Mouse (Mus musculus) testis, adult 2 months (tissue): ENCODE data around the gene Itch. TPM values are rescaled to one million over a fixed set of nuclear protein-coding genes. Genes with fewer than 3 reads are reported as not detected.

Experiments used
- H3K27ac ChIP-seq: fragments of 200-500 bp; 2 replicates; pipeline ENCODE4 v1.5.1; 2012; ENCODE audit warnings: low read depth, low read length; ENCODE audit not compliant: control insufficient read depth, insufficient read depth
- H3K27me3 ChIP-seq: fragments of 200-500 bp; 2 replicates; pipeline ENCODE4 v1.6.1; 2012; ENCODE audit warnings: mild to moderate bottlenecking, low read length, moderate library complexity; ENCODE audit not compliant: control insufficient read depth, insufficient read depth
- H3K36me3 ChIP-seq: fragments of 200-500 bp; 2 replicates; pipeline ENCODE4 v1.6.1; 2012; ENCODE audit warnings: mild to moderate bottlenecking, low read length; ENCODE audit not compliant: control insufficient read depth, insufficient read depth
- H3K4me1 ChIP-seq: fragments of 200-500 bp; 2 replicates; pipeline ENCODE4 v1.6.1; 2012; ENCODE audit warnings: low read length; ENCODE audit not compliant: control insufficient read depth, insufficient read depth
- H3K4me3 ChIP-seq: fragments of 200-500 bp; 2 replicates; pipeline ENCODE4 v1.5.1; 2012; ENCODE audit warnings: low read depth, mild to moderate bottlenecking, low read length, moderate library complexity, mixed read lengths; ENCODE audit not compliant: control insufficient read depth
- CTCF ChIP-seq: fragments of 200-500 bp; IDR thresholded peaks from 2 replicates; pipeline ENCODE4 v1.5.1; 2012; ENCODE audit warnings: low read depth, mild to moderate bottlenecking, inconsistent platforms, low read length, moderate library complexity; ENCODE audit not compliant: control insufficient read depth, insufficient read depth, insufficient replicate concordance
- POLR2A ChIP-seq: fragments of 200-500 bp; IDR thresholded peaks from 2 replicates; pipeline ENCODE4 v1.6.1; 2012; ENCODE audit warnings: low read depth, mild to moderate bottlenecking, inconsistent platforms, low read length, moderate library complexity; ENCODE audit not compliant: control insufficient read depth
- polyA plus RNA-seq: library from polyadenylated mRNA; depleted of rRNA; stranded (reverse); fragments of >200 nt; gene quantifications from 2 replicates; pipeline ENCODE4 v1.2.3, GENCODE M21; 2012

The Itch gene
- polyA plus RNA-seq, 1 experiment, result 8.1 TPM

DNA sequence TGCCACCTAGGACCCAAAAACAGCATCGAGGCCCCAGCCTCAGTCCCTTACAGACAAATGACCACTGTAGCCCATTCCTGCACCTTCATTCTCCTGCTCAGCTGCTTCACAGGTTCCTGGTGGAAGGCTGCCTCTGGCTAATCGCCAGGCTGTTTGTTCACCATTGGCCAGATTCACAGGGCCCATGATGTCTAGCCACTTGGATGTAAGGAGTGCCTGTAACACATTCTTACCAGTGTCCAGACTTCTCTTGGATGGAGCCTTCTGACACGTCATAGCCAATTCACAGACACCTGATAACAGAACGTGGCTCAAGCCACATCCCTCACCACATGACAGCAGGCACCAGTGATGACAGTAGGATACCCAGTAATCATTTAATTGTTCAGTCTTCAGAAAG lies 112.9 kb downstream of the Itch start:
- Histone ChIP-seq H3K27ac (no peak overlapping the region), H3K27me3 (no peaks in the 10 kb centered on the region), H3K4me1 (no peaks in the 10 kb centered on the region), H3K36me3 (no peaks in the 10 kb centered on the region), H3K4me3 (no peak overlapping the region)
- no peak for TF ChIP-seq POLR2A
- TF ChIP-seq CTCF, result no peak

GRCm38 (mm10) chr2:155248206-155248605 lies 114.9 kb downstream of the Itch start:
- Histone ChIP-seq H3K36me3 (no peaks in the 10 kb centered on the region), H3K4me1 (no peaks in the 10 kb centered on the region), H3K4me3 (no peak overlapping the region), H3K27ac (no peak overlapping the region), H3K27me3 (no peaks in the 10 kb centered on the region)
- TF ChIP-seq POLR2A (no peak), CTCF (no peak)

DNA sequence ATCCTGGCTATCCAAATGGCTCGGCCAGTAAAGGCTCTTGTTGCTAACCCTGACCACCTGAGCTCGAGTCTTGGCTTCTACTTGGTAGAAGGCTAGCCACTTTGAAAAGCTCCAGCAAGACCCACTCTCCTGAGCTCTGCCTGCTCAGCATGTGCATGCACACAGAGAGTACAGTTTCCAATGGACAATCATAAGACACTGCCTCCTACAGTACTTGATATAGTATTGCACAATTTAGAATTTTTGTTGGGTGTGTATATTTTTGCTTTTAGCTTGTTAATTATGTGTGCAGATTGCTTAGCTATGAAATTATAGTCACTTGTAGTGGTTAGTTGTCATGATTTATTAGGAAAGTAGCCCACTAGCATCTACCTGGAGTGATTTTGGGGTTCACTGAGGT lies 115.4 kb downstream of the Itch start:
- no peaks in the 10 kb centered on the region for H3K27me3 ChIP-seq
- TF ChIP-seq CTCF, result no peak
- no peak for TF ChIP-seq POLR2A
- no peaks in the 10 kb centered on the region for H3K36me3 ChIP-seq

GRCm38 (mm10) chr2:155249588-155249987 lies 116.3 kb downstream of the Itch start:
- H3K27me3 ChIP-seq, result no peaks in the 10 kb centered on the region
- H3K4me1 ChIP-seq, result no peaks in the 10 kb centered on the region
- TF ChIP-seq POLR2A (no peak), CTCF (no peak)
- no peak overlapping the region for H3K4me3 ChIP-seq
- H3K36me3 ChIP-seq, result no peaks in the 10 kb centered on the region
- no peak overlapping the region for H3K27ac ChIP-seq

More for the DNA sequence above, 115.4 kb downstream of the Itch start:
- Histone ChIP-seq H3K27ac (no peak overlapping the region), H3K4me1 (no peaks in the 10 kb centered on the region), H3K4me3 (no peak overlapping the region)

GRCm38 (mm10) chr2:155265526-155265925 lies 132.2 kb downstream of the Itch start:
- Histone ChIP-seq H3K4me1 (no peaks in the 10 kb centered on the region), H3K27me3 (no peaks in the 10 kb centered on the region), H3K4me3 (no peak overlapping the region), H3K27ac (no peak overlapping the region), H3K36me3 (no peaks in the 10 kb centered on the region)
- TF ChIP-seq CTCF, result no peak
- TF ChIP-seq POLR2A, result no peak

- TF ChIP-seq POLR2A, result no peak
- Histone ChIP-seq H3K27me3 (no peaks in the 10 kb centered on the region), H3K4me1 (no peaks in the 10 kb centered on the region), H3K27ac (no peak overlapping the region), H3K36me3 (no peaks in the 10 kb centered on the region), H3K4me3 (no peak overlapping the region)
Observed at GRCm38 (mm10) chr2:155266896-155267295, 133.6 kb downstream of the Itch start.

DNA sequence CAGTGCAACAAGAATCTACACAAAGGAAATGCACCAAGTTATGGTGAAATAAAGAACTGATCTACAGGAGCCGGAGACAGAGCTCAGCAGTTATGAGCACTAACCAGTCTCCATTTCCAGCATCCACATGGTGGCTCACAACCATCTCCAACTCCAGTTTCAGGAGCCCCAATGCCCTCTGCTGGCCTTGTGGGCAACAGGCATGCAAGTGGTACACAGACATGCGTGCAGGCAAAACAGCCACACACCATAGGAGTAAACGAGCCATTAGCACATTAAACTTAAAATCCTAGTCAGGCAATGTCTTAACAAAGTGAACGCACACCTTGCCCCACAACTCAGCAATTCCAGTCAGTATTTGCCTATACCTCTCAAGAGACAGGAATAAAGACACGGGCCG lies 138.6 kb downstream of the Itch start:
- Histone ChIP-seq H3K27ac (no peak overlapping the region), H3K27me3 (no peaks in the 10 kb centered on the region), H3K36me3 (no peaks in the 10 kb centered on the region), H3K4me1 (peaks cover 2% of the 10 kb centered on the region), H3K4me3 (no peak overlapping the region)
- TF ChIP-seq CTCF (peak; percentile 32; the same call in 1 of the 2 replicates), POLR2A (no peak)
